Mouse (Mus musculus) cerebellum, adult 2 months (tissue): ENCODE measurements around the gene Tbr1.

ENCODE experiments used
- CTCF ChIP-seq: fragments of 200-500 bp; IDR thresholded peaks from 2 replicates; pipeline ENCODE4 v1.5.1; 2011; ENCODE audit warnings: low read depth, mild to moderate bottlenecking, control low read depth, low read length, moderate library complexity, borderline replicate concordance; ENCODE audit not compliant: insufficient read depth
- POLR2A ChIP-seq: fragments of 200-500 bp; IDR thresholded peaks from 2 replicates; pipeline ENCODE4 v1.6.1; 2011; ENCODE audit warnings: low read length, control low read depth, borderline replicate concordance; ENCODE audit not compliant: insufficient read depth

- TF ChIP-seq CTCF (no peak), POLR2A (no peak)
Measured at GRCm38 (mm10) chr2:61794960-61795359, 7.8 kb upstream of the Tbr1 start.
